Mouse (Mus musculus): ENCODE data around the gene Tstd1.

DNA sequence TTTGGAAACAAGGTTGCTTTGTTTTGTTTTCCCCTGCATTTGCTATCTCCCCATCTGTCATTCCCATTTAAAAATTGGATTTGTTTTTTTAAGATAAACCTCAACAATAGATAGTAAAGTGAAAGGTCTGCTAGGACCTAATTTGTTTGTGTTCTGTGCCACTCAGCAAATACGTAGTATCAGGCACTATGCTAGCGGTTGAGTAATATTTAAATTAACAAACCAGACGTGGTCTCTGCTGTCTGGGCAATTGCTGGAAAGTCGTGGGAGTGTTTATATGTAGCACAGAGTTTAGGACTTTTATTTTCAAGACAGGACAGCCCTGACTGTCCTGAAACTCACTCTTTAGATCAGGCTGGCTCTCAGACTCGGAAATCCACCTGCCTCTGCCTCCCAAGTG lies 33.9 kb downstream of the Tstd1 start:
- TF ChIP-seq CTCF (IDR thresholded peaks at IDR 0.05; ENCODE audit: insufficient read depth, low read length) (no peak), POLR2A (IDR thresholded peaks at IDR 0.05; ENCODE audit: borderline replicate concordance, extremely low read depth, low read depth, low read length) (no peak)

Measured in lung, adult 2 months (tissue).